Comparison of ENCODE assay signal across 20 mouse cellular contexts in the genomic region with DNA sequence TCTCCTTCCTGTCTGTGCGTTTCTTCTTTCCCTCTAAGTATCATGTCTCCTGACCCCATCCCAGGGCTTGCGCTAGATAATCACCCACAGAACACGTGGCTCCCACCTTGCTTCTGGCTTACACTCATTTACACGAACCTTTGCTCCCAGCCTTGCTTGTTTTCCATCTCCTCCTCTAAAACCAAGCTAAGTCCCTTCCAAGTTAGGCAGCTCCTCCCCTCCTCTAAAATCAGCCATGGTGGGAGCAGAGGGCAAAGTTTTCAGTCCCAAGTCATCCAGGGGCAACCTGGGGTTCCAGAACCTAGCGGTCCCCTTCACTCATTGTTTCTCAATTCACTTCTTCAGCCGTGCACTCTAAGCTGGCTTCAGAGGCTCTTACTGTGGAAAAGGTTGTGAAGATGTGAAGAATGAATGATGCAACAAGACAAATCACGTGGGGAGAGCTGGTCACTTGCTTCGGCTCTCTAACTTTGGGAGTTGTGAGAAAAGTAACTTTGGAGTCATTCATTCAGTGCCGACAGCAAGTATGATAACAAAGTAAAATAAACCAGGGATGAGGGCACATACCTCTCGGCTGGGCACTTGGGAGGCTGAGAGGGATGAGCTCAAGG.
DNase-seq lines count a peak whose midpoint lies in the region; ATAC-seq lines count a peak whose summit lies in the region.
"Had no signal": no experiment of that assay in that cellular context is flagged by ENCODE, and none has a peak within 500 bp of the region (broad histone marks: within the 10 kb centered on the region; RNA-seq: fewer than 3 reads in every experiment).

No protein-coding gene starts in this region.

- H3K9ac ChIP-seq in heart, embryonic 13.5 days, result no peak overlapping the region
- no peak overlapping the region for H3K9ac ChIP-seq in midbrain, embryonic 11.5 days (ENCODE audit: low read length)
- no peak overlapping the region for H3K9ac ChIP-seq in forebrain, embryonic 16.5 days (replicated peaks; ENCODE audit: low read depth, low read length)
- H3K9ac ChIP-seq: forebrain, postnatal 0 days; heart, embryonic 15.5 days; hindbrain, embryonic 14.5 days; limb, embryonic 12.5 days; midbrain, embryonic 12.5 days; stomach, embryonic 15.5 days had no signal

- H3K36me3 ChIP-seq in heart, embryonic 13.5 days, result no peaks in the 10 kb centered on the region
- H3K36me3 ChIP-seq in midbrain, embryonic 11.5 days (ENCODE audit: control insufficient read depth, insufficient read depth, low read length), result no peaks in the 10 kb centered on the region
- H3K36me3 ChIP-seq in midbrain, embryonic 10.5 days, result no peaks in the 10 kb centered on the region
- H3K36me3 ChIP-seq in forebrain, embryonic 16.5 days (ENCODE audit: control insufficient read depth, insufficient read depth), result no peaks in the 10 kb centered on the region
- H3K36me3 ChIP-seq: embryonic facial prominence, embryonic 10.5 days; heart, embryonic 15.5 days; limb, embryonic 12.5 days; midbrain, embryonic 12.5 days; stomach, embryonic 15.5 days had no signal

- no peak overlapping the region for H3K4me2 ChIP-seq in heart, embryonic 13.5 days
- no peak overlapping the region for H3K4me2 ChIP-seq in midbrain, embryonic 11.5 days
- no peak overlapping the region for H3K4me2 ChIP-seq in forebrain, embryonic 16.5 days (ENCODE audit: low read length)
- H3K4me2 ChIP-seq: heart, embryonic 15.5 days; hindbrain, embryonic 14.5 days; limb, embryonic 12.5 days; midbrain, embryonic 12.5 days; stomach, embryonic 15.5 days had no signal

- 49% methylated on average over 10 of the region's 10 CpGs for WGBS in heart, embryonic 13.5 days
- WGBS in midbrain, embryonic 11.5 days, result 85% methylated on average over 10 of the region's 10 CpGs
- 85% methylated on average over 10 of the region's 10 CpGs for WGBS in midbrain, embryonic 10.5 days
- 86% methylated on average over 10 of the region's 10 CpGs for WGBS in forebrain, embryonic 16.5 days

- no peaks in the 10 kb centered on the region for H3K9me3 ChIP-seq in heart, embryonic 13.5 days
- no peaks in the 10 kb centered on the region for H3K9me3 ChIP-seq in midbrain, embryonic 11.5 days (ENCODE audit: control insufficient read depth, low read length)
- H3K9me3 ChIP-seq in midbrain, embryonic 10.5 days (replicated peaks), result no peaks in the 10 kb centered on the region
- H3K9me3 ChIP-seq in forebrain, embryonic 16.5 days (ENCODE audit: control insufficient read depth, low read length), result no peaks in the 10 kb centered on the region
- H3K9me3 ChIP-seq: embryonic facial prominence, embryonic 10.5 days; heart, embryonic 15.5 days; limb, embryonic 12.5 days; midbrain, embryonic 12.5 days; stomach, embryonic 15.5 days had no signal

- H3K27ac ChIP-seq in heart, embryonic 13.5 days (replicated peaks), result 0 out of 2 replicates have a peak overlapping the region, but pooled peaks have one; percentile 5
- H3K27ac ChIP-seq in midbrain, embryonic 11.5 days (ENCODE audit: low read depth, low read length), result no peak overlapping the region
- no peak overlapping the region for H3K27ac ChIP-seq in midbrain, embryonic 10.5 days (replicated peaks)
- no peak overlapping the region for H3K27ac ChIP-seq in forebrain, embryonic 16.5 days (ENCODE audit: low read length)
- H3K27ac ChIP-seq: embryonic facial prominence, embryonic 10.5 days; heart, embryonic 15.5 days; hindbrain, embryonic 14.5 days; limb, embryonic 12.5 days; midbrain, embryonic 12.5 days; stomach, embryonic 15.5 days had no signal

- no peak for ATAC-seq in heart, embryonic 13.5 days (ENCODE audit: extremely low read depth, insufficient number of reproducible peaks, low FRiP score, low TSS enrichment)
- ATAC-seq in midbrain, embryonic 11.5 days (ENCODE audit: low FRiP score), result no peak
- no peak for ATAC-seq in forebrain, embryonic 16.5 days
- ATAC-seq: forebrain, postnatal 0 days had no signal

- H3K4me1 ChIP-seq in heart, embryonic 13.5 days, result peaks cover 38% of the 10 kb centered on the region
- H3K4me1 ChIP-seq in midbrain, embryonic 11.5 days (ENCODE audit: control insufficient read depth, insufficient read depth, low read length), result no peaks in the 10 kb centered on the region
- no peaks in the 10 kb centered on the region for H3K4me1 ChIP-seq in midbrain, embryonic 10.5 days
- peaks cover 3% of the 10 kb centered on the region; the same call in 1 of the 2 replicates for H3K4me1 ChIP-seq in forebrain, embryonic 16.5 days (replicated peaks; ENCODE audit: control insufficient read depth, insufficient read depth, low read length)
- H3K4me1 ChIP-seq: limb, embryonic 12.5 days; midbrain, embryonic 12.5 days; stomach, embryonic 15.5 days had no signal

- H3K4me3 ChIP-seq in heart, embryonic 13.5 days, result no peak overlapping the region
- H3K4me3 ChIP-seq in midbrain, embryonic 11.5 days (ENCODE audit: low read depth, low read length), result no peak overlapping the region
- no peak overlapping the region for H3K4me3 ChIP-seq in midbrain, embryonic 10.5 days
- H3K4me3 ChIP-seq in forebrain, embryonic 16.5 days (replicated peaks; ENCODE audit: low read length), result no peak overlapping the region
- H3K4me3 ChIP-seq: embryonic facial prominence, embryonic 10.5 days; erythroblast, embryonic 14.5 days; heart, embryonic 15.5 days; limb, embryonic 12.5 days; midbrain, embryonic 12.5 days; stomach, embryonic 15.5 days had no signal

- H3K27me3 ChIP-seq in heart, embryonic 13.5 days (replicated peaks), result no peaks in the 10 kb centered on the region
- no peaks in the 10 kb centered on the region for H3K27me3 ChIP-seq in midbrain, embryonic 11.5 days (ENCODE audit: control insufficient read depth, insufficient read depth, low read length)
- H3K27me3 ChIP-seq in midbrain, embryonic 10.5 days (ENCODE audit: low read depth, poor library complexity, severe bottlenecking), result no peaks in the 10 kb centered on the region
- H3K27me3 ChIP-seq in forebrain, embryonic 16.5 days (replicated peaks; ENCODE audit: control insufficient read depth, insufficient read depth, low read length), result no peaks in the 10 kb centered on the region
- H3K27me3 ChIP-seq: heart, embryonic 15.5 days; limb, embryonic 12.5 days; midbrain, embryonic 12.5 days; stomach, embryonic 15.5 days had no signal

- no peak for DNase-seq in heart, postnatal 14 days
- DNase-seq in midbrain, embryonic 11.5 days (ENCODE audit: low spot score, missing footprints), result peak; percentile 57
- no peak for DNase-seq in midbrain, embryonic 10.5 days (ENCODE audit: low spot score)
- peak; percentile 58 for DNase-seq in kidney, postnatal 10 days
- DNase-seq in embryo, embryonic 9.5 days (ENCODE audit: extremely low spot score), result no peak
- no peak for DNase-seq in B cell, adult 2 months
- DNase-seq: cerebellum, adult 11 months; cerebellum, postnatal 25 days; forebrain, postnatal 0 days; gastrocnemius, postnatal 25 days; retina, postnatal 1 day had no signal

- intact Hi-C loops in heart, postnatal 14 days (cut with DNase I), result no loop called here

Comparison
In these comparisons a context has a peak if more than half of its experiments do, and no peak if none do; other contexts are left out.
1. DNase-seq: peak in midbrain, embryonic 11.5 days (single experiment) and kidney, postnatal 10 days (single experiment); none in heart, postnatal 14 days (0 of 2), midbrain, embryonic 10.5 days (single experiment), embryo, embryonic 9.5 days (single experiment) and B cell, adult 2 months (0 of 2).